Mouse (Mus musculus) intestine, embryonic 16.5 days (tissue): ENCODE measurements around the gene Gpr158. TPM values are rescaled to one million over a fixed set of nuclear protein-coding genes. Genes with fewer than 3 reads are reported as not detected.

Experiments used
- ATAC-seq: fragments of 200-750 bp; cut with Nextera tagmentation; 2 replicates; pipeline ENCODE4 v1.8.0; 2017; ENCODE audit warnings: moderate TSS enrichment, moderate library complexity
- H3K27ac ChIP-seq: fragments of 300-500 bp; sonication (generic); 2 replicates; pipeline ENCODE4 v1.5.1; 2014; ENCODE audit warnings: mild to moderate bottlenecking, low read length
- H3K27me3 ChIP-seq: fragments of 300-500 bp; sonication (generic); replicated peaks from 2 replicates; pipeline ENCODE4 v1.6.1; 2014; ENCODE audit warnings: low read length, control low read depth, mixed read lengths; ENCODE audit not compliant: control insufficient read depth, insufficient read depth
- H3K36me3 ChIP-seq: fragments of 300-500 bp; sonication (generic); 2 replicates; pipeline ENCODE4 v1.6.1; 2014; ENCODE audit warnings: low read length, control low read depth; ENCODE audit not compliant: control insufficient read depth, insufficient read depth
- H3K4me1 ChIP-seq: fragments of 300-500 bp; sonication (generic); 2 replicates; pipeline ENCODE4 v1.6.1; 2014; ENCODE audit warnings: low read length, control low read depth, mixed read lengths; ENCODE audit not compliant: control insufficient read depth, insufficient read depth
- H3K4me2 ChIP-seq: fragments of 300-500 bp; sonication (generic); 2 replicates; pipeline ENCODE4 v1.6.1; 2014; ENCODE audit warnings: low read depth, low read length, control low read depth
- H3K4me3 ChIP-seq: fragments of 300-500 bp; sonication (generic); 2 replicates; pipeline ENCODE4 v1.5.1; 2014; ENCODE audit warnings: mild to moderate bottlenecking, low read length
- H3K9ac ChIP-seq: fragments of 300-500 bp; sonication (generic); 2 replicates; pipeline ENCODE4 v1.6.1; 2014; ENCODE audit warnings: low read depth, low read length
- H3K9me3 ChIP-seq: fragments of 300-500 bp; sonication (generic); 2 replicates; pipeline ENCODE4 v1.6.1; 2016; ENCODE audit warnings: low read length, control low read depth; ENCODE audit not compliant: control insufficient read depth
- WGBS: fragments of 180-500 bp; shearing (Covaris S2); extraction: QIAGEN DNeasy Blood & Tissue Kit; methylation state at CpG from one replicate; pipeline ENCODE4 v1.1.7; 2014; 5-methylcytosine and 5-hydroxymethylcytosine counted together
- polyA plus RNA-seq: library from polyadenylated mRNA; unstranded; fragments of >200 nt; fragmentation: Nextera tagmentation; extraction: Ambion mirVana; gene quantifications from 2 replicates; pipeline ENCODE4 v1.2.1, GENCODE M21; 2015

Gene Gpr158
- polyA plus RNA-seq, 1 experiment from 2014 or later = not detected

GRCm38 (mm10) chr2:21499399-21499798 is 132.1 kb downstream of the Gpr158 start:
- no peak overlapping the region for H3K4me2 ChIP-seq
- no peaks in the 10 kb centered on the region for H3K4me1 ChIP-seq
- 84% methylated on average over 2 of the region's 2 CpGs for WGBS
- H3K9me3 ChIP-seq = no peaks in the 10 kb centered on the region
- H3K36me3 ChIP-seq = no peaks in the 10 kb centered on the region
- ATAC-seq = no peak
- H3K4me3 ChIP-seq = no peak overlapping the region
- no peak overlapping the region for H3K9ac ChIP-seq
- H3K27me3 ChIP-seq = no peaks in the 10 kb centered on the region
- H3K27ac ChIP-seq = no peak overlapping the region

- Histone ChIP-seq H3K27me3 (no peaks in the 10 kb centered on the region), H3K4me2 (no peak overlapping the region), H3K4me1 (no peaks in the 10 kb centered on the region), H3K9ac (no peak overlapping the region), H3K9me3 (no peaks in the 10 kb centered on the region), H3K36me3 (no peaks in the 10 kb centered on the region), H3K27ac (no peak overlapping the region), H3K4me3 (no peak overlapping the region)
- no peak for ATAC-seq
- WGBS = 67% methylated on average over 1 of the region's 1 CpGs
Measured at GRCm38 (mm10) chr2:21507449-21507848, 140.1 kb downstream of the Gpr158 start.

GRCm38 (mm10) chr2:21530750-21531149 is 163.4 kb downstream of the Gpr158 start:
- H3K27ac ChIP-seq = no peak overlapping the region
- ATAC-seq = no peak
- H3K9me3 ChIP-seq = no peaks in the 10 kb centered on the region
- H3K4me1 ChIP-seq = no peaks in the 10 kb centered on the region
- H3K27me3 ChIP-seq = no peaks in the 10 kb centered on the region
- no peak overlapping the region for H3K4me2 ChIP-seq
- H3K36me3 ChIP-seq = no peaks in the 10 kb centered on the region
- H3K4me3 ChIP-seq = no peak overlapping the region
- no peak overlapping the region for H3K9ac ChIP-seq

- no peak overlapping the region for H3K4me2 ChIP-seq
- no peaks in the 10 kb centered on the region for H3K36me3 ChIP-seq
- ATAC-seq = no peak
- H3K4me1 ChIP-seq = no peaks in the 10 kb centered on the region
- no peak overlapping the region for H3K9ac ChIP-seq
- 64% methylated on average over 6 of the region's 6 CpGs for WGBS
- no peaks in the 10 kb centered on the region for H3K9me3 ChIP-seq
- no peak overlapping the region for H3K4me3 ChIP-seq
- H3K27ac ChIP-seq = no peak overlapping the region
- H3K27me3 ChIP-seq = no peaks in the 10 kb centered on the region
Measured at GRCm38 (mm10) chr2:21619180-21619579, 251.8 kb downstream of the Gpr158 start.

GRCm38 (mm10) chr2:21632136-21632535 is 264.8 kb downstream of the Gpr158 start:
- Histone ChIP-seq H3K27ac (no peak overlapping the region), H3K9ac (no peak overlapping the region), H3K27me3 (no peaks in the 10 kb centered on the region), H3K4me1 (no peaks in the 10 kb centered on the region), H3K9me3 (no peaks in the 10 kb centered on the region), H3K4me2 (no peak overlapping the region), H3K36me3 (no peaks in the 10 kb centered on the region), H3K4me3 (no peak overlapping the region)
- 60% methylated on average over 1 of the region's 1 CpGs for WGBS
- no peak for ATAC-seq

- Histone ChIP-seq H3K4me1 (no peaks in the 10 kb centered on the region), H3K9ac (no peak overlapping the region), H3K27me3 (no peaks in the 10 kb centered on the region), H3K9me3 (no peaks in the 10 kb centered on the region), H3K36me3 (no peaks in the 10 kb centered on the region), H3K4me2 (no peak overlapping the region), H3K4me3 (no peak overlapping the region), H3K27ac (no peak overlapping the region)
- ATAC-seq = no peak
- WGBS = 76% methylated on average over 4 of the region's 4 CpGs
Measured at GRCm38 (mm10) chr2:21665721-21666120, 298.4 kb downstream of the Gpr158 start.

- Histone ChIP-seq H3K9ac (no peak overlapping the region), H3K4me3 (no peak overlapping the region), H3K27me3 (no peaks in the 10 kb centered on the region), H3K4me1 (no peaks in the 10 kb centered on the region), H3K9me3 (no peaks in the 10 kb centered on the region), H3K27ac (no peak overlapping the region), H3K4me2 (no peak overlapping the region), H3K36me3 (no peaks in the 10 kb centered on the region)
- ATAC-seq = no peak
- 72% methylated on average over 4 of the region's 4 CpGs for WGBS
Measured at GRCm38 (mm10) chr2:21676084-21676838, 308.9 kb downstream of the Gpr158 start.

- Histone ChIP-seq H3K27ac (no peak overlapping the region), H3K27me3 (no peaks in the 10 kb centered on the region), H3K9me3 (no peaks in the 10 kb centered on the region), H3K36me3 (no peaks in the 10 kb centered on the region), H3K4me1 (no peaks in the 10 kb centered on the region), H3K4me2 (no peak overlapping the region), H3K9ac (no peak overlapping the region), H3K4me3 (no peak overlapping the region)
- WGBS = 55% methylated on average over 2 of the region's 2 CpGs
- ATAC-seq = no peak
Measured at GRCm38 (mm10) chr2:21676839-21677123, 309.4 kb downstream of the Gpr158 start.

- Histone ChIP-seq H3K27ac (no peak overlapping the region), H3K9me3 (no peaks in the 10 kb centered on the region), H3K27me3 (no peaks in the 10 kb centered on the region), H3K4me3 (no peak overlapping the region), H3K9ac (no peak overlapping the region), H3K4me1 (no peaks in the 10 kb centered on the region), H3K36me3 (no peaks in the 10 kb centered on the region), H3K4me2 (no peak overlapping the region)
- 66% methylated on average over 1 of the region's 1 CpGs for WGBS
- ATAC-seq = no peak
Measured at GRCm38 (mm10) chr2:21680735-21681270, 313.5 kb downstream of the Gpr158 start.

GRCm38 (mm10) chr2:21684736-21685135 is 317.4 kb downstream of the Gpr158 start:
- Histone ChIP-seq H3K4me3 (no peak overlapping the region), H3K4me1 (no peaks in the 10 kb centered on the region), H3K9ac (no peak overlapping the region), H3K27ac (no peak overlapping the region), H3K27me3 (no peaks in the 10 kb centered on the region), H3K4me2 (no peak overlapping the region), H3K9me3 (no peaks in the 10 kb centered on the region), H3K36me3 (no peaks in the 10 kb centered on the region)
- WGBS = 77% methylated on average over 3 of the region's 3 CpGs
- no peak for ATAC-seq
